In genomic region chr17:84180715-84181501, GRCm38 (mm10) we compare ENCODE assay signal across 8 mouse cellular contexts. TPM values are rescaled to one million over a fixed set of nuclear protein-coding genes. Genes with fewer than 3 reads are reported as not detected.
A peak's percentile ranks its signal among the peaks of the same experiment; 100 is the strongest.
DNase-seq lines count a peak whose midpoint lies in the region; ATAC-seq and TF ChIP-seq lines count a peak whose summit lies in the region.

No protein-coding gene starts in this region.

- TF ChIP-seq CTCF in testis, adult 2 months (IDR thresholded peaks at IDR 0.05; ENCODE audit: control insufficient read depth, insufficient read depth, insufficient replicate concordance, low read depth, low read length), result no peak

- peak overlapping the region; percentile 79 for H3K4me2 ChIP-seq in liver, embryonic 12.5 days

- intact Hi-C loops in heart, postnatal 25 days (cut with DNase I), result no loop called here

- no peaks in the 10 kb centered on the region for H3K36me3 ChIP-seq in testis, adult 2 months (ENCODE audit: control insufficient read depth, insufficient read depth, low read length)
- H3K36me3 ChIP-seq in liver, embryonic 12.5 days, result peaks cover 12% of the 10 kb centered on the region

- H3K4me1 ChIP-seq in testis, adult 2 months (ENCODE audit: control insufficient read depth, insufficient read depth, low read length), result peaks cover 29% of the 10 kb centered on the region
- peaks cover 71% of the 10 kb centered on the region for H3K4me1 ChIP-seq in liver, embryonic 12.5 days

- no peaks in the 10 kb centered on the region for H3K27me3 ChIP-seq in testis, adult 2 months (ENCODE audit: control insufficient read depth, insufficient read depth, low read length)
- no peaks in the 10 kb centered on the region for H3K27me3 ChIP-seq in liver, embryonic 12.5 days (replicated peaks)

- H3K9me3 ChIP-seq in liver, embryonic 12.5 days (replicated peaks), result no peaks in the 10 kb centered on the region

- ATAC-seq in liver, embryonic 12.5 days, result peak; percentile 56

- H3K9ac ChIP-seq in liver, embryonic 12.5 days, result peak overlapping the region; percentile 63

- no peak for DNase-seq in testis, postnatal 14 days (ENCODE audit: low spot score)
- peak; percentile 30 for DNase-seq in brain, adult 2 months (ENCODE audit: low read depth, low spot score)
- DNase-seq in heart, postnatal 25 days (ENCODE audit: low spot score), result peak; percentile 33
- peak; percentile 68 for DNase-seq in skeletal muscle tissue, adult 2 months (ENCODE audit: low read depth, low spot score)
- no peak for DNase-seq in cerebellum, adult 11-12 months
- no peak for DNase-seq in frontal cortex, postnatal 14 days (ENCODE audit: low spot score in 2 of 2)

- peak overlapping the region; percentile 55 for H3K27ac ChIP-seq in testis, adult 2 months (ENCODE audit: control insufficient read depth, insufficient read depth, low read depth, low read length)
- H3K27ac ChIP-seq in liver, embryonic 12.5 days, result peak overlapping the region; percentile 88

- no peak for TF ChIP-seq POLR2A in testis, adult 2 months (IDR thresholded peaks at IDR 0.05; ENCODE audit: control insufficient read depth, low read depth, low read length)

- 8% methylated on average over 11 of the region's 11 CpGs for WGBS in liver, embryonic 12.5 days (ENCODE audit: insufficient replicate concordance)

- no peak overlapping the region for H3K4me3 ChIP-seq in testis, adult 2 months (ENCODE audit: control insufficient read depth, low read depth, low read length)
- peak overlapping the region; percentile 55 for H3K4me3 ChIP-seq in liver, embryonic 12.5 days

RNA-seq across cellular contexts. Expression of gene Zfp36l2, which starts 6.8 kb away (rescaled TPM):
- 5.4 and 6.2 TPM in 2 replicates for polyA plus RNA-seq in testis, adult 2 months (2012; rRNA removed)
- 10 to 100 TPM; 23.3 to 31.3 TPM for total RNA-seq in heart, postnatal 25 days (2021)
- polyA plus RNA-seq in liver, embryonic 12.5 days (2016; fragmentation: Nextera tagmentation; extraction: Ambion mirVana), result 19.5 and 20.0 TPM in 2 replicates

Comparison
In these comparisons a context has a peak if more than half of its experiments do, and no peak if none do; other contexts are left out.
1. DNase-seq: peak in brain, adult 2 months (single experiment), heart, postnatal 25 days (single experiment) and skeletal muscle tissue, adult 2 months (single experiment); none in testis, postnatal 14 days (single experiment), cerebellum, adult 11-12 months (single experiment) and frontal cortex, postnatal 14 days (0 of 2).